Mouse (Mus musculus): ENCODE data around the gene Krt5.

DNA sequence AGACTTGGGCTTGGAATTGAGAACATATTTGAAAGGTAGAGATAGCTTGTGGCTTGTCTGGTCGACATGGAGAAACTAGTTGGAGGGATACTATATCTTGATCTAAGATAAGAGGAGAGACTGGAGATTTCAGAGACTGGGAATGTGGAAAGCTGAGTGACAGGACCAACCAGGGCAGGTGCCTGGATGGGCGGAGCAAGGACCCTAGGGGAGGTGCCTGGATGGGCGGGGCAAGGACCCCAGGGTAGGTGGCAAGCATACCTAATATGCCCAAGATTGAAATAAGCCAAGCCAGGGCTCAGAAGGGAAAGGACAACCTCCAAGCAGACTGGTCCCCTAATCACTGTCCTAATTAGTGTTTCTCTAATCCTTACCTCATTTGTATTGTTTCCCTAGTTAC is 13.5 kb downstream of the Krt5 start:
- no peak for TF ChIP-seq CTCF (IDR thresholded peaks at IDR 0.05; ENCODE audit: low read depth)
- no peak for TF ChIP-seq EP300 (optimal IDR thresholded peaks at IDR 0.05)
